Mouse (Mus musculus): ENCODE results near the gene Rhog. TPM values are rescaled to one million over a fixed set of nuclear protein-coding genes. Genes with fewer than 3 reads are reported as not detected.

Rhog gene
- polyA plus RNA-seq, 1 experiment: 165 TPM

DNA sequence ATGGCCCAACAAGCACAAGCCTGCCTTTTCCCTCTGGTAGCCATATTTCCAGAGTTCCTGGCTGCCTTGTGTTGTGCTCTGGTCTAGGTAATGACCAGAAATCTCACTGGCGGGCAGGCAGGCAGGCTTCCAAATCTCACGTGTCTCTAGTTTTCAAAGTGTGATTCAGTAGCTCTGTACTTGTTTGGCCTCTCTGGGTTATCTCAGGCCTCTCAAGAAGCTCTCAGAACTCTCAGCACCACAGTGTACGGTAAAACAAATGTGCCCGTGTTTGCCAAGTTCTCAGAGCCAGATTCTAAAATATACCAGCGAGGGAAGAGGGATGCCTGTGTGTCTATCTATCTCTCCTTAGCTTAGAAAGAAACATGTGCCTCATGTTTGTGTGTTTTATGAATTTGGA, 26.4 kb upstream of the Rhog start:
- DNase-seq (ENCODE audit: low read depth in 1 of 2, low spot score in 2 of 2): no peak
- H3K4me1 ChIP-seq (ENCODE audit: control insufficient read depth, insufficient read depth, insufficient read length): no peaks in the 10 kb centered on the region; the same call in 1 of the 2 replicates
- no peak overlapping the region for H3K27ac ChIP-seq (ENCODE audit: insufficient read depth, low read length)
- TF ChIP-seq CTCF (IDR thresholded peaks at IDR 0.05; ENCODE audit: extremely low read depth, insufficient read depth, insufficient read length, insufficient replicate concordance): no peak
- no peak for TF ChIP-seq POLR2A (IDR thresholded peaks at IDR 0.05; ENCODE audit: low read depth, low read length)
- 0 out of 2 replicates have a peak, but pooled peaks cover 4% of the 10 kb centered on the region for H3K36me3 ChIP-seq (ENCODE audit: control insufficient read depth, insufficient read depth, low read length)
- WGBS: 83% methylated on average over 5 of the region's 5 CpGs
- H3K27me3 ChIP-seq (ENCODE audit: control insufficient read depth, insufficient read depth, low read length): no peaks in the 10 kb centered on the region
- H3K4me3 ChIP-seq (ENCODE audit: extremely low read depth, insufficient read depth, insufficient read length): no peak overlapping the region

DNA sequence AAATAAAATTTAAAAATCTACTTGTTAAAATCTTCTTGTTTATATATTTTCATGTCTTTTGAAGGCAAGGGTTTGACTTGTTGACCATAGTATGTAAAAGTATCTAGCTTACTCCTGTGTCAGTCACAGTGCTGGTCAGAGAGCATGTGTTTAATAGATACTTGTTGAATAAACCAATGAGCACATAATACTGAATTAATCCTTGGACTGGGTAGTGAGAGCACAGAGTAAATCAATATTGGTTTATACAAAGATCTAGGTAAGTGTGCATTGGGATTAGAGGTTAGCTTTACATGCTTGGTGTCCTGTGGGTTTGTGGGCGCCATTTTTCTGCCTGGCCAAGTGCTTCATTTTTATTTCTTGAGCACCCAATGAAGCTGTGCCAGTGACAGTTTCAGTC, 25.5 kb upstream of the Rhog start:
- H3K4me3 ChIP-seq (ENCODE audit: extremely low read depth, insufficient read depth, insufficient read length): no peak overlapping the region
- H3K27me3 ChIP-seq (ENCODE audit: control insufficient read depth, insufficient read depth, low read length): no peaks in the 10 kb centered on the region
- 89% methylated on average over 1 of the region's 1 CpGs for WGBS
- DNase-seq (ENCODE audit: low read depth in 1 of 2, low spot score in 2 of 2): no peak
- 0 out of 2 replicates have a peak, but pooled peaks cover 1% of the 10 kb centered on the region for H3K36me3 ChIP-seq (ENCODE audit: control insufficient read depth, insufficient read depth, low read length)
- H3K4me1 ChIP-seq (ENCODE audit: control insufficient read depth, insufficient read depth, insufficient read length): no peaks in the 10 kb centered on the region; the same call in 1 of the 2 replicates
- no peak overlapping the region for H3K27ac ChIP-seq (ENCODE audit: insufficient read depth, low read length)
- no peak for TF ChIP-seq CTCF (IDR thresholded peaks at IDR 0.05; ENCODE audit: extremely low read depth, insufficient read depth, insufficient read length, insufficient replicate concordance)
- no peak for TF ChIP-seq POLR2A (IDR thresholded peaks at IDR 0.05; ENCODE audit: low read depth, low read length)

DNA sequence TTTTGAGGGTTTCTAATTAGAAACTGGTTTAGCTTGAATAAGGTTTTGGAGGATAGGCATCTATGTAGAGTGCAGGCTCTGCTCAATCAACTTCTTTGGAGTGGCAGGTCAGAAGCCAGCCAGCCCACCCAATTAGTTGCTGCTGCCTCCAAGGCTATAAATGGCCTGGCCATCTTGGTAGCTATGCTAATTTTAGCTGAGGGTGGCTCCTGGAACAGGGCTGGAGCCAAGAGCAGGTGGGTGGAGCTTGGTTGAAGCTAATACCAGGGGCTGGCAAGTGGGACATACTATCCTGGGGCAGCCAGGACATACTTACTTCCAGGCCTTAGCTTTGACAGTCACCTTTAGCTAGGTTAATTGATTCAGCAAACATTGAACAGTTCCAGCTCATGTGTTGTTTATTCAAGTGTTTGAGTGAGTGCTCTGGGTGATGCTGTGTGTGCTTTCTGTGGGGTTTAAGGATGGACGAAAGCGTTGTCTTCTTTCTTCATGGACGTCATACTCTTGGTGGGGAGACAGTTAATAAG, 16.6 kb upstream of the Rhog start:
- Histone ChIP-seq H3K27me3 (ENCODE audit: control insufficient read depth, insufficient read depth, low read length) (no peaks in the 10 kb centered on the region), H3K27ac (ENCODE audit: insufficient read depth, low read length) (no peak overlapping the region), H3K4me1 (ENCODE audit: control insufficient read depth, insufficient read depth, insufficient read length) (peaks cover 3% of the 10 kb centered on the region), H3K4me3 (ENCODE audit: extremely low read depth, insufficient read depth, insufficient read length) (no peak overlapping the region), H3K36me3 (ENCODE audit: control insufficient read depth, insufficient read depth, low read length) (no peaks in the 10 kb centered on the region)
- WGBS: 95% methylated on average over 3 of the region's 3 CpGs
- no peak for TF ChIP-seq CTCF (IDR thresholded peaks at IDR 0.05; ENCODE audit: extremely low read depth, insufficient read depth, insufficient read length, insufficient replicate concordance)
- TF ChIP-seq POLR2A (IDR thresholded peaks at IDR 0.05; ENCODE audit: low read depth, low read length): no peak
- DNase-seq (ENCODE audit: low read depth in 1 of 2, low spot score in 2 of 2): no peak

DNA sequence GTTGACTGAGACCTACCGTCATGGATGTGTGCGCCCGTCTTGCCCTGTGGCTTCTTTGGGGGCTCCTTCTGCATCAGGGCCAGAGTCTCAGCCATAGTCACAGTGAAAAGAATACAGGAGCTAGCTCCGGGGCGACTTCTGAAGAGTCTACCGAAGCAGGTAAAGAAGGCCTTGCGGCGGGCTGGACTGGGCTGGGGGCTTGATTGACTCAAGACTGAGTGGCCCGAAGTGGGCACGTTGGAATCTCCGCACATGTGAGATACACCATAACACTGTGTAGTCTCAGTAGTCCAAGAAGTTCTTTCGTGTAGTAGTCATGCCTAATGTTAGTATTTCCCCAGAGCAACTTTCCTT, 12.5 kb upstream of the Rhog start:
- no peaks in the 10 kb centered on the region for H3K27me3 ChIP-seq (ENCODE audit: control insufficient read depth, insufficient read depth, low read length)
- no peak for TF ChIP-seq POLR2A (IDR thresholded peaks at IDR 0.05; ENCODE audit: low read depth, low read length)
- no peak for TF ChIP-seq CTCF (IDR thresholded peaks at IDR 0.05; ENCODE audit: extremely low read depth, insufficient read depth, insufficient read length, insufficient replicate concordance)
- peak overlapping the region; percentile 84 for H3K27ac ChIP-seq (ENCODE audit: insufficient read depth, low read length)
- peak overlapping the region; percentile 96 for H3K4me3 ChIP-seq (ENCODE audit: extremely low read depth, insufficient read depth, insufficient read length)
- H3K36me3 ChIP-seq (ENCODE audit: control insufficient read depth, insufficient read depth, low read length): no peaks in the 10 kb centered on the region
- DNase-seq (ENCODE audit: low read depth in 1 of 2, low spot score in 2 of 2): no peak
- H3K4me1 ChIP-seq (ENCODE audit: control insufficient read depth, insufficient read depth, insufficient read length): peaks cover 7% of the 10 kb centered on the region
- 3% methylated on average over 12 of the region's 12 CpGs for WGBS

DNA sequence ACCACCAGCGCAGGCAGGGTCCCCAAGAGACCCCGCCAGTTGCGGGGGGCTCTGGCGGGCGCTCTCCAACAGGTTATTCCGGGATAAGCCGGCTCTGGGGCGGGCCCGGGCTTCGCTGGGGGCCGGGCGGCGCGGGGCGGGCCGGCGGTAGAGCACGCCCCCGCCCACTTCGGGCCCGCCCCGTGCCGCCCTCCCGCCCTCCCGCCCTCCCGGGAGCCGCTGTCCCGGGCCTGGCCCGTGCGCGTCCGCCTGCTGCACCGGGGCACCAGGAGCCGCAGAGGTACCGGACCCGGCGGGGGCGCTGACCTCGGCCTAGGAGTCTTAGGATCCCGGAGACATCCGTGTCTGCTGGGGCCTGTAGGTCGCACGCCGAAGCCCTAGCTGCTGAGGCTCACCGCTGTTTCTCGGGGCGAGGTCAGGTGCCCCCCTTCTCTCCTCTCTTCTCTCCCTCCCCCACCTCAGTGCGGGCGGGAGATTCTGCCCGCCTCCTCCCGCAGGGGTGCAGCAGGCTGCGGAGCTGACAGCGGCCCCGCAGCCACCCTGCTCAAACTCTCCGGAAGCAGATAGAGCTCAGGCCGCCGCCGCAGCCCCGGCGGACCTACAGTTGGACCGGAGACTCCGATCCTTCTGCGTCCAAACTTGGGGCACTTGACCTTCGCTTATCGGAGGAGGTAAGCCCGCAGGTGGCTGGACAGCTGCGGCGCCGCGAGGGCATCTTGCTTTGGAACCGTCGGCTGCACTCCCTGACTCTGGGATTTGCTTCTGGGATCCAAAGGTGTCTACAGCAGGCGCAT, 11.9 kb upstream of the Rhog start, which contains the start of gene Stim1:
Gene Stim1 (plus strand): TSS at position 206 of the 794 bp plus-strand sequence.
- H3K27me3 ChIP-seq (ENCODE audit: control insufficient read depth, insufficient read depth, low read length): no peaks in the 10 kb centered on the region
- peak within 1 kb of the TSS; percentile 96 for H3K4me3 ChIP-seq (ENCODE audit: extremely low read depth, insufficient read depth, insufficient read length)
- no peaks in the 10 kb centered on the region for H3K36me3 ChIP-seq (ENCODE audit: control insufficient read depth, insufficient read depth, low read length)
- peak within 1 kb of the TSS; percentile 98 for H3K27ac ChIP-seq (ENCODE audit: insufficient read depth, low read length)
- DNase-seq (ENCODE audit: low read depth in 1 of 2, low spot score in 2 of 2): peak; percentile 56 to 58
- no peak for TF ChIP-seq CTCF (IDR thresholded peaks at IDR 0.05; ENCODE audit: extremely low read depth, insufficient read depth, insufficient read length, insufficient replicate concordance)
- peak; percentile 10; the same call in 1 of the 2 replicates for TF ChIP-seq POLR2A (IDR thresholded peaks at IDR 0.05; ENCODE audit: low read depth, low read length)
- under 1% methylated on average over 57 of the region's 73 CpGs for WGBS
- H3K4me1 ChIP-seq (ENCODE audit: control insufficient read depth, insufficient read depth, insufficient read length): peaks cover 7% of the 10 kb centered on the region

DNA sequence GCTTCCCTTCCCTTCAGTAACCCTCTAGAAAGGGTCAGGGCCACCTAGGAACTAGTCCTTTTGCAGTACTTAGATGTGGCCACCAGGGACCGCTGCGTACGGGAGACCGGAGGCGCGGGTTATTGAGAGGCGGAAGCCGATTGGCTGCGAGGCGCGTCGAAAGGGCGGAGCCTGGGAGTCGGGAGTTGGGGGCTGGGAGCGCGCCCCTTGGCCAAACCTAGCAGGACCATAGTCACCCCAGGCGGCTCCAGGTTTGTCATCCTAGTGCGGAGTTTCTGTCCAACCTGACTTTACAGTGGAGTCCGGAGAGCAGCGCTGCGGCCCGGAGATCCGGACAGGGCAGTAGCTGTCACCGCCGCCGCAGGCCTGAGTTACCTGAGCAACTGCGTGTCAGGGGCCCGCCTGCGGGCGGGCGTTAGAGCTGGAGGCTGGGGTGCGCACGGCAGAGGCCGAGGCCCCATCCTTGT, 11.3 kb upstream of the Rhog start:
- Histone ChIP-seq H3K27me3 (ENCODE audit: control insufficient read depth, insufficient read depth, low read length) (no peaks in the 10 kb centered on the region), H3K4me1 (ENCODE audit: control insufficient read depth, insufficient read depth, insufficient read length) (peaks cover 7% of the 10 kb centered on the region), H3K4me3 (ENCODE audit: extremely low read depth, insufficient read depth, insufficient read length) (peak overlapping the region; percentile 95), H3K36me3 (ENCODE audit: control insufficient read depth, insufficient read depth, low read length) (no peaks in the 10 kb centered on the region), H3K27ac (ENCODE audit: insufficient read depth, low read length) (peak overlapping the region; percentile 98)
- peak; percentile 90 to 96 for DNase-seq (ENCODE audit: low read depth in 1 of 2, low spot score in 2 of 2)
- TF ChIP-seq CTCF (IDR thresholded peaks at IDR 0.05; ENCODE audit: extremely low read depth, insufficient read depth, insufficient read length, insufficient replicate concordance) (peak; percentile 68; the same call in 1 of the 2 replicates), POLR2A (IDR thresholded peaks at IDR 0.05; ENCODE audit: low read depth, low read length) (no peak; the same call in 1 of the 2 replicates)
- under 1% methylated on average over 34 of the region's 34 CpGs for WGBS
